Mouse (Mus musculus) lung, postnatal 0 days (tissue): Measurements from ENCODE around the gene Gimap7.

ENCODE experiments used
- CTCF ChIP-seq: IDR thresholded peaks from 2 replicates; pipeline ENCODE4 v1.5.1; 2016; ENCODE audit warnings: antibody characterized with exemption, mild to moderate bottlenecking
- EP300 ChIP-seq: IDR thresholded peaks from 2 replicates; pipeline ENCODE4 v1.6.1; 2016; ENCODE audit warnings: antibody characterized with exemption, mild to moderate bottlenecking, control low read depth

GRCm38 (mm10) chr6:48685694-48686665 is 32.4 kb upstream of the Gimap7 start:
- TF ChIP-seq EP300 = no peak
- TF ChIP-seq CTCF = no peak
